18 mouse cellular contexts compared by ENCODE assay signal in genomic region chr3:99052176-99052575, GRCm38 (mm10).
DNase-seq lines count a peak whose midpoint lies in the region; TF ChIP-seq lines count a peak whose summit lies in the region.
"Had no signal": no experiment of that assay in that cellular context is flagged by ENCODE, and none has a peak within 500 bp of the region (broad histone marks: within the 10 kb centered on the region; RNA-seq: fewer than 3 reads in every experiment).

No protein-coding gene starts in this region.

- H3K79me2 ChIP-seq in CH12.LX (replicated peaks; ENCODE audit: control insufficient read depth, extremely low read depth, insufficient read depth, poor library complexity, severe bottlenecking): no peaks in the 10 kb centered on the region

- in situ Hi-C loops in CH12.LX (cut with MboI; ENCODE audit: low pct_ligation_motif_present, low pct_unique_long_range_greater_than_20kb, low sequenced_read_pairs): no loop called here

- dilution Hi-C loops in CH12.LX (cut with MboI; ENCODE audit: extremely low pct_ligation_motif_present, extremely low pct_unique_long_range_greater_than_20kb, low sequenced_read_pairs): no loop called here

- no peaks in the 10 kb centered on the region for H3K9me3 ChIP-seq in CH12.LX (replicated peaks; ENCODE audit: low read length)
- H3K9me3 ChIP-seq: forebrain, embryonic 12.5 days; heart, embryonic 15.5 days; liver, embryonic 15.5 days; midbrain, embryonic 12.5 days had no signal

- TF ChIP-seq CTCF in CH12.LX (conservative IDR thresholded peaks at IDR 0.05 in 1 of 2, IDR thresholded peaks at IDR 0.05 in 1 of 2; ENCODE audit: low read depth in 2 of 2, low read length in 2 of 2): no peak

- no peak for TF ChIP-seq EP300 in CH12.LX (IDR thresholded peaks at IDR 0.05; ENCODE audit: low read length)

- H3K4me2 ChIP-seq in CH12.LX (ENCODE audit: insufficient read depth, low read depth, poor library complexity, severe bottlenecking): peak overlapping the region; percentile 51; the same call in 1 of the 2 replicates
- H3K4me2 ChIP-seq: forebrain, embryonic 12.5 days; heart, embryonic 15.5 days; hindbrain, embryonic 14.5 days; liver, embryonic 15.5 days; midbrain, embryonic 12.5 days had no signal

- DNase-seq in cerebellum, postnatal 10 days: peak; percentile 23 to 36
- no peak for DNase-seq in cerebellum, postnatal 36 days
- peak; percentile 19 for DNase-seq in left cerebral cortex, postnatal 4 days
- DNase-seq in left cerebral cortex, adult 18-20 months (ENCODE audit: low spot score in 2 of 2): no peak
- DNase-seq in CH12.LX (ENCODE audit: extremely low read depth): peak; percentile 20
- peak; percentile 58 to 65 for DNase-seq in adrenal gland, postnatal 36 days
- no peak for DNase-seq in urinary bladder, adult 18-20 months (ENCODE audit: low spot score in 2 of 2)
- no peak for DNase-seq in thymus, postnatal 36 days
- DNase-seq: cerebellum, adult 11-12 months; gastrocnemius, adult 2 months; heart, postnatal 36 days; kidney, adult 9 months; liver had no signal

- TF ChIP-seq RAD21 in CH12.LX (IDR thresholded peaks at IDR 0.05; ENCODE audit: low read depth, low read length): no peak

- no peak overlapping the region for H3K4me3 ChIP-seq in CH12.LX (replicated peaks in 1 of 3; ENCODE audit: low read depth in 2 of 3, low read length in 2 of 3, poor library complexity in 1 of 3)
- H3K4me3 ChIP-seq: forebrain, embryonic 12.5 days; gastrocnemius, adult 2 months; heart, embryonic 15.5 days; liver, embryonic 15.5 days; midbrain, embryonic 12.5 days had no signal

- H3K4me1 ChIP-seq in CH12.LX (ENCODE audit: control insufficient read depth in 1 of 2, insufficient read depth in 2 of 2): peaks cover 3 to 19% of the 10 kb centered on the region in 2 experiments
- H3K4me1 ChIP-seq: forebrain, embryonic 12.5 days; heart, embryonic 15.5 days; liver, embryonic 15.5 days; midbrain, embryonic 12.5 days had no signal

- TF ChIP-seq POLR2A in CH12.LX (IDR thresholded peaks at IDR 0.05; ENCODE audit: low read depth, low read length): no peak

- intact Hi-C loops in left cerebral cortex, postnatal 4 days (cut with DNase I): no loop called here

- no peak overlapping the region for H3K9ac ChIP-seq in CH12.LX (ENCODE audit: insufficient read depth, low read depth)
- H3K9ac ChIP-seq: forebrain, embryonic 12.5 days; heart, embryonic 15.5 days; hindbrain, embryonic 14.5 days; liver, embryonic 15.5 days; midbrain, embryonic 12.5 days had no signal

- no peak overlapping the region for H3K27ac ChIP-seq in CH12.LX (ENCODE audit: insufficient read depth, low read depth)
- H3K27ac ChIP-seq: forebrain, embryonic 12.5 days; gastrocnemius, adult 2 months; heart, embryonic 15.5 days; hindbrain, embryonic 14.5 days; liver, embryonic 15.5 days; midbrain, embryonic 12.5 days had no signal

- H3K27me3 ChIP-seq in CH12.LX (replicated peaks): no peaks in the 10 kb centered on the region
- H3K27me3 ChIP-seq: forebrain, embryonic 12.5 days; heart, embryonic 15.5 days; liver, embryonic 15.5 days; midbrain, embryonic 12.5 days had no signal

- no peaks in the 10 kb centered on the region for H3K36me3 ChIP-seq in CH12.LX (replicated peaks in 1 of 2; ENCODE audit: control insufficient read depth in 1 of 2, insufficient read depth in 1 of 2, low read length in 1 of 2)
- H3K36me3 ChIP-seq: forebrain, embryonic 12.5 days; heart, embryonic 15.5 days; liver, embryonic 15.5 days; midbrain, embryonic 12.5 days had no signal

TF ChIP-seq in CH12.LX, 34 proteins besides CTCF, POLR2A, EP300 and RAD21:
- TF ChIP-seq BHLHE40 (IDR thresholded peaks at IDR 0.05; ENCODE audit: low read depth, low read length) (0 out of 2 replicates have a peak, but pooled peaks have one; percentile 7), RCOR1 (conservative IDR thresholded peaks at IDR 0.05; ENCODE audit: low read depth, low read length) (no peak), MAX (IDR thresholded peaks at IDR 0.05; ENCODE audit: low read length) (0 out of 2 replicates have a peak, but pooled peaks have one; percentile 20), MEF2A (IDR thresholded peaks at IDR 0.05; ENCODE audit: borderline replicate concordance, low read depth, low read length) (no peak), MAFK (IDR thresholded peaks at IDR 0.05; ENCODE audit: insufficient replicate concordance, low read length) (0 out of 2 replicates have a peak, but pooled peaks have one; percentile 33), SMC3 (IDR thresholded peaks at IDR 0.05; ENCODE audit: low read depth, low read length) (no peak)

Comparison
In these comparisons a context has a peak if more than half of its experiments do, and no peak if none do; other contexts are left out.
1. DNase-seq: peak in cerebellum, postnatal 10 days (2 of 2), left cerebral cortex, postnatal 4 days (single experiment), CH12.LX (single experiment) and adrenal gland, postnatal 36 days (2 of 2); none in cerebellum, postnatal 36 days (0 of 2), left cerebral cortex, adult 18-20 months (0 of 2), urinary bladder, adult 18-20 months (0 of 2) and thymus, postnatal 36 days (0 of 2).